Mouse (Mus musculus): ENCODE measurements around the gene Vmn1r19.
"Not testable (repeated sequence)": the region's sequence is repeated elsewhere in the genome, so short reads cannot be mapped to it uniquely, and the experiment has no call there.

Gene Vmn1r19

DNA sequence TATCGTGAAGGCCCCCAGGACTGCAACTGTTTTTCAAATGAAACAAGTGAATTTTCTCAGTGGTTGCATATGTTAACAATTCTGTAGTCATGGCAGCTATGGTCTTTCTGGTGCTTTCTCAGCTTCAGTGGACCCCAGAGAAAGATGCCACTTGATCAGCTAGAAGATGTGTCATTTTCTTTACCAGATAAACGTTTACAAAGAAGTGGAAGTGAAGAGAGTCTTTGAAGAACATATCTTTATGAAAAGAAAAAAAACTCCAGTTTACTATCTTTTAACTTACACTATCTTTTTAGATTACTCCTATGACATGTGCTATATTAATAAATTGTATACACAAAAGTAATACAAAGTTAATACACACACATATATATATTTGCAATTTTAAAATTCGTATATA, at the start of gene Vmn1r19:
Vmn1r19 (plus strand) TSS at position 301 of the 400 bp plus-strand sequence.
- DNase-seq = not testable (repeated sequence)

DNA sequence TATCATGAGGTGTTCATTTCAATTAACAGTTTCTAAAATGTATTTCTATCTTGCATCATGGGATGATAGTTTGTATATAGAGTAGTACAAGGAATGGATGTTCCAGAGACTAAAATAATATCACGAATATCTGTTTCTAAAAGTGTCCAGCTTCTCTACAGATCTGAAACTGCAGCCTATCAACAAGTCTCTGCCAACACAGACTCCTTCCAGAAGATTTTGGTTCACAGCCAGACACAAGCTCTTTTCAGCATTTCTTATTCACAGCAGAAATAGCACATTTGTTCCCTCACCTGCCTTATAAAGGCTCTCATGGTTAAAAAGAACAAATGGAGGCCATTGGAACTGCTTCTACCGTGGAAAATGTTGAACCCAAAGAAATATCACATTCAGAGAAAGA, 46.7 kb upstream of the Vmn1r19 start:
- DNase-seq = no peak

DNA sequence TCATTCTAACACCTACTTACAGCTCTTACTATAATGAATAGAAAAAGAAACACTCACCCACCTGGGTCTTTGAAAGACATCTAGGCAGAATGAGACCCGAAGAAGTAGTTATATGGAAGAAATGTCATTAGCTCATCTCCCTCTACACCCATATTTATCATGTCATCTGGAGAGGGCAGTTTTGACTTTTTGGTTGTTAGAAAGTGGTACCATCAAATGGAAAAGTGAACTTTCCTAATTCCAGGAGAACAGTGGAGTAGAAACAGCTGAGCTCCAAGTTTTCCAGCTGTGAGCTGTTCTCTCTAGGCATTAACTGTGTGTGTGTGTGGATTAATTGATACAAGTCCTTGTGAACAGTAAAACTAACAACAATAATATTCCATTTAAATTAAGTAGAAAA, 40.0 kb upstream of the Vmn1r19 start, which contains the start of gene Vmn1r17:
Vmn1r17 (minus strand) TSS at position 101 of the 400 bp plus-strand sequence.
- DNase-seq = no peak

DNA sequence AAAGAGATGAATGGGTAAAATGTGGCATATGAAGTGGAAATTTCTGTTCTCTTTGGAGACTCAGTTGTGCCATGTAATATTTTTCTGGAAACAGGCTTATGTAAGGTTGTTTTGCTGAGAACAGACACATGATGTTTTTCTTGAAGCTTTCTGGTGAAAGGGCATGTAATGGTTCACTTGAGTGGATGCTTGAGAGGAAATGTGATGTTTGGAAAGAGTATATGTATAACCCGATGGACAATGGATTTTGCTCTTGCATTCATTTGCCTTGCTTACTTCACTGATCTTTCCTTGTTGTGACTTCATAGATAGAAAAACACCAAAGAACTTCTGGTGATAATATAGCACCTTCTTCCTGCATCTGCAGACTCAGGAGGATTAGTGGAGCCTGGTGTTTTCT, 37.7 kb upstream of the Vmn1r19 start:
- peak in 1 of 2 experiments; percentile 40 for DNase-seq

DNA sequence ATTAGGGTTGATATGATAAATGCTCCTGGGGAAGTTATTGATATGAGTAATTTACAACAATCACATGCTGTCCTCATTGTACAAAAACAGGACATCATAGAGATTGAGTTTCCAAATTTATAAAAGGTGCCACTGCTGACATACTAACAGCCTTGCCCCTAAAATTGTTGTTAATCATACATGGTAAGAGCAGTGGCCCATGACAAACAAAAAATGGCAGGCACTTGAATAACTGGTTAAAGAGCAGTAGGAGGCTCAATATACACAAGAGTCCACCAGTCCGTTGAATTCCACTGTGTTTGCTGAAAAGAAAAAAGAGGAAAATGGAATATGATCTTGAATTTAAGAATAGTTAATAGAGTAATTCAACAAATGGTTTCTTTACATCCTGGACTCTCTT, 36.1 kb upstream of the Vmn1r19 start:
- DNase-seq = peak; percentile 14 to 24

DNA sequence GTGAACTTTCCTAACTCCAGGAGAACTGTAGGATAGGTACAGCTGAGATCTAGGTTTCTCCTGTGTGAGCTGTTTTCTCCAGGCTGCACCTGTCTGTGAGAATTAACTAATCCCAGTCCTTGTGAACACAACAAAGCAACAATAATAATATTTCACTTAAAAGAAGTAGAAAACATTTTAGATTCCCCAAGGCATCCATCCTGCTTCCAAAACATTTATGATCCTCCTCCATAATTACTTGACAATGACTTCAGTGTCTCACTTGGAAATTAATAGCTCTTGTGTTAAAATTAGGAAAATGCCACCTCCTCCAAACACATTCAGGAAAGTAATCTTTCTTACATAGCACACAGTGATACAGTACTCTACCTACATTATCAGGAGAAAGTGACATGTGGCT, 7.9 kb upstream of the Vmn1r19 start, which contains the start of gene Vmn1r18:
Vmn1r18 (minus strand) TSS at position 101 of the 400 bp plus-strand sequence.
- no peak for DNase-seq

DNA sequence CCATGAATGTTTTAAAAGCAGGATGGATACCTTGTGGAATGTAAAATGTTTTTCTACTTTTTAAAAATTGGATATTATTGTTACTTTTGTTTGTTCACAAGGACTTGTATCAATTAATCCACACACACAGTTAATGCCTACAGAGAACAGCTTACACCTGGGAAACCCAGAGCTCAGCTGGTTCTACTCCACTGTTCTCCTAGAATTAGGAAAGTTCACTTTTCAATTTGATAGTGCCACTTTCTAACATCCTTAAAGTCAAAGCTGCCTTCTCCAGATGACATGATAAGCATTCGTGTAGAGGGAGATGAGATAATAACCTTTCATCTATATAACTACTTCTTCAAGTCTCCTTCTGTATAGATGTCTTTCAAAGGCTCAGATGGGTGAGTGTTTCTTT, 25.1 kb downstream of the Vmn1r19 start, which contains the start of gene Vmn1r20:
Vmn1r20 (plus strand) TSS at position 301 of the 400 bp plus-strand sequence.
- no peak for DNase-seq

DNA sequence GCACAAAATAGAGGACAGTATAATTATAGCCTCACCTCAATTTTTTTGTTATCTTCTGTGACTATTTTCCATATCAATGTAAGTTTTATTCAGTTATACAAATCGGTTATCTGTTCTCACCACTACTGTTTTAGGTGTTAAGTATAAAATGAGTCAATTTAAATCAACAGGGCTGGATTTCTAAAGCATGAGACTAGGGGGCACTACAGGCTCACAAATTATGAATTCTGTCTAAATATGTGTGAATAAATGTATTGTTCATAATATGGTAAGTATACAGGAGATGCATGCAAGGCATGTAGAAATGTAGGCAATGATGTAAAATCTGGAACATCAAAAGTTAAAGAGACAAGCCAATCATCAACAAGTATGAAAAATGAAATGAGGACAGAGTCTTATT, 27.6 kb downstream of the Vmn1r19 start:
- DNase-seq = no peak
